Mouse (Mus musculus) brain, embryonic 14.5 days (tissue): Measurements from ENCODE around the gene Atxn10.

Experiments
- CTCF ChIP-seq: fragments of 200-500 bp; IDR thresholded peaks from 2 replicates; pipeline ENCODE4 v1.5.1; 2012; ENCODE audit warnings: inconsistent platforms, mild to moderate bottlenecking, moderate library complexity, borderline replicate concordance; ENCODE audit not compliant: insufficient read depth, insufficient read length; ENCODE audit errors: extremely low read depth
- POLR2A ChIP-seq: fragments of 200-500 bp; IDR thresholded peaks from 2 replicates; pipeline ENCODE4 v1.6.1; 2012; ENCODE audit warnings: mild to moderate bottlenecking, inconsistent platforms, borderline replicate concordance; ENCODE audit not compliant: poor library complexity, insufficient read depth, insufficient read length, severe bottlenecking; ENCODE audit errors: extremely low read depth

DNA sequence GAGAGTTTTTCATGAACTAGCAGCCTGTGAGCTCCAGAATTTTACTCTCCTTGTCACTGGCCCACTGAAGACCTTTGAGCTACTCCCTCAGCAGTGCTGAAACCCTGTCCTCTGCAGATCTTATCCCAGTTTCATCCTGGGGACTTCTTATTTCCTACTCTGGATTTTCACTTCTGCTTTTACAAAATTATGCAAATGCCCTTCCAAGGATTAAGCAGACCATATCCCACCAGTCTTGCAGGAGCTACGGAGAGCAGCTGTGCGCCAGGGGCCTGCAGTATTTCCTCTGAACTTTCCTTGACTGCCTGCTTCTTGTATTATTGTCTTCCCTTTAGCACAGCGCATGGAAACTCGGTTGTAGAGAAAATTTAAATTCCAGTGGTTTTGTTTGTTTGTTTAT is 68.7 kb downstream of the Atxn10 start:
- no peak for TF ChIP-seq CTCF
- no peak for TF ChIP-seq POLR2A
